Mouse (Mus musculus) bone marrow macrophage, adult 2 months (primary cell): ENCODE results near the gene Hes2.

Experiments used
- CTCF ChIP-seq: IDR thresholded peaks from 2 replicates; pipeline ENCODE4 v1.5.1; 2012; ENCODE audit warnings: low read depth, mild to moderate bottlenecking, low read length, moderate library complexity
- POLR2A ChIP-seq: IDR thresholded peaks from 2 replicates; pipeline ENCODE4 v1.6.1; 2012; ENCODE audit warnings: mild to moderate bottlenecking, low read depth, low read length, borderline replicate concordance

DNA sequence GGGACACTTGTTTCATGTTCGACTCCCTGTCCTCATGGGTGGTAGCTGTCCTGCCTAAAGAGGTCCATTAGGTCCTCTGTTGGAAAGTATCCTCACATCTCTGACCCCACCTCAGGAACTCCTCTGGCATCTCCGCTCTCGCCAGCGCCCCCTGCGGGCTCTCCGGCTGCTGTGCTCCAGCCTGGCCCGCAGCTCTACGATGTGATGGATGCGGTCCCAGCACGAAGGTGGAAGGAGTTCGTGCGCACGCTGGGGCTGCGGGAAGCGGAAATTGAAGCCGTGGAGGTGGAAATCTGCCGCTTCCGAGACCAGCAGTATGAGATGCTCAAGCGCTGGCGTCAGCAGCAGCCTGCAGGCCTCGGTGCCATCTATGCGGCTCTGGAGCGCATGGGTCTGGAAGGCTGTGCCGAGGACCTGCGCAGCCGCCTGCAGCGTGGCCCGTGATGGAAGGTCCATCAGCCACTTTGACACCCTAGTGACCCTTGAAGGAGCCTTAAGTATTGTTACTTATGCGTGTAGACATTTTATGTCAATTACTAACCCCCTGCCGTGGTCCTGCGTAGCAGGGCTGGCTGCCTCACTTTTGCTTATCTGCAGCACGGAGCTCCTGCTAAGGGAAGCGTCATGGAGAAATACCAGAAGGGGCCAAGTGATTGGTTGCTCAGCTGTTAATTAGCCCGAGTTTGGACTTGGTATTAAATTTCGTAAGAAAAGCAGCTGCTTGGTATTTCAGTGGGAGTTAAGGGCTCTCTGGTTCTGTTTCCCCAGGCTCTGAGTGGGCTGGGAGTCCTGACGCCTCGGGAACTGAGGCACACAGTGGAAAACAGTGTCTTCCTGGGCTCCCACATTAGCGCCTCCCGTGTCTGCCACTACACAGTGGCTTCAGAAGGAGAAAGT lies 39.0 kb upstream of the Hes2 start:
- no peak for TF ChIP-seq CTCF
- no peak for TF ChIP-seq POLR2A
